Mouse (Mus musculus) kidney, adult 2 months (tissue): ENCODE results near the gene Cdhr4.

Experiments
- CTCF ChIP-seq: fragments of 200-500 bp; conservative IDR thresholded peaks from 2 replicates; pipeline ENCODE4 v1.5.1; 2011; ENCODE audit warnings: low read depth, mild to moderate bottlenecking, control low read depth, low read length, moderate library complexity, mixed read lengths; ENCODE audit not compliant: insufficient read depth, insufficient read length
- POLR2A ChIP-seq: fragments of 200-500 bp; IDR thresholded peaks from one replicate; pipeline ENCODE4 v1.6.1; 2011; ENCODE audit warnings: low read depth, low read length, control low read depth

DNA sequence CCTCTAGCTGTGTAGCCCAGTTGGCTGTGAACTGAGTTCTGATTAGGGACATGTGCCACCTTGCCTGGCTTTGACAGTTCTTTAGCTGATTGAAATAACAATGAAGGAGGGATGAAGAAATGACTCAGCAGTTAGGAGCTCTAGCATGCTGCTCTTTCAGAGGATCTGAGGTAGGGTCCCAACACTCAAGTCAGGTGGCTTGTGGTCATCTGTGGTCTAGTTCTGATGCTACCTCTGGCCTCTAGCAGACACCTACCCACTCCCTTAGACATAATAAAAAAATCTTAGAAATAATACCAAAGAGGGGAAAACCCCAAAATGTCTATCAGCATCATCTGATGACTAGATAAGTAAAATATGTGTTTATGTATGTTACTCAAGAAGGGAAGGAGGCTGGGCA is 18.1 kb downstream of the Cdhr4 start:
- TF ChIP-seq CTCF = no peak
- no peak for TF ChIP-seq POLR2A
